Mouse (Mus musculus): ENCODE data around the gene Ern1. TPM values are rescaled to one million over a fixed set of nuclear protein-coding genes. Genes with fewer than 3 reads are reported as not detected.

Ern1 gene
- polyA plus RNA-seq (2012; rRNA removed; ENCODE audit: low replicate concordance), result 26.9 and 55.6 TPM in 2 replicates

DNA sequence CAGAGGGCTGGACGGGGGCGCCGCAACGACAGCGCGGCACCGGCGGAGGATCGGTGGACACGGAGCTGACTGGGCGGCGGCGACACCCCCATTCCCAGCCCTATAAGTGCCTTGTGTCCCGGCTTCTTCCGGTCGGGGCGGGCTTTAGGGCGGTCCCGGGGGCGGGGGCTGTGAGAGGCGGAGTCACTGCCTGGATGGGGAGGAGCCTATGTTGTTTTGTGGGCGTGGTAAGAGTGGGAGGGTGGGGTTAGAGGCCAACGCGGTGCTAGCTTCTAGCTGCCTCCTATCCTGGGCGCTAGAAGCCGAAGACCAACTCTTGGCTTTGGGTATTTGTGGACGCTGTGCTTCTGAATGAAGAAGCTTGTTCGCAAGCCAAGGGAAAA lies at the start of gene Ern1:
TSS of gene Ern1 (minus strand) at position 120 of the 383 bp plus-strand sequence.

DNA sequence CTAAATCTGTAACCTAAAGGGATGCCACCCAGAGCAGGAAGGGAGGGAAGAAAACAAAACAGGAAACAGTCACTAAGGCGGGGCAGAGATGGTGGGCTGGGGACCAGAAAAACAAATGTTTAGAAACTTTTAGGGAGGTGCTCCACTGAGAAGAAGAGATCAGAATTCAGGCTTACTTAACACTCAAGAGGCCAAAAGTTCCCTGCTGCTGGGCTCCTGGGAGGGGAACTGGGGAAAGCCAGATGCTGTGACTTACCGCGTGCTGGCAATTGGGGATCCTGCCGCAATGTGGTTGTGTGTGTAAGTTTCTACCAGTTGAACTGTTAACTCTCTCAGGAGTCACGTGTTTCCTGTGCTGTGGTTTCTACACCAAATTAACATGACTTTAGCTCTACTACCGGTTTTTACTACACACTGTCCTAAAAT lies 99.8 kb downstream of the Ern1 start, which contains the start of gene Icam2:
TSS of gene Icam2 (minus strand) at position 285 of the 426 bp plus-strand sequence.

DNA sequence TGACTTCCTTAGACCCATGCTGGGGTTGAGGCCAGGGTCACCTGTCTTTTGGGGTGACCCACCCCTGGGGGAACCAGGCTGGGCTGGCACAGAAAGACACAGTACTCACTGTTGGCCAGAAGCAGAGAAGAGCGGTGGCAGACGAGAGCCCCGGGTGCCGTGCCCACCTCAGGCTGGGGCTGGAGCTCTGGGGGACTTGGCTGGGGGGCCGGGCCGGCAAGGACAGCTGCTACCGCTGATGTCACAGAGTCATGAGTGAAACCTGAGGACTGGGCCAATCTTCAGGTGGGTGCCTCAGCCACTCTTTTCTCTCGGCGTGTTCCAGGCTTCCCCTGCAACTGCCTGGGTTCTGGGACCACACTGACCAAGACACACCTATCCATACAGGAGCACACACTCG lies 122.3 kb downstream of the Ern1 start, which contains the start of gene Prr29:
TSS of gene Prr29 (plus strand) at position 107 of the 400 bp plus-strand sequence.

DNA sequence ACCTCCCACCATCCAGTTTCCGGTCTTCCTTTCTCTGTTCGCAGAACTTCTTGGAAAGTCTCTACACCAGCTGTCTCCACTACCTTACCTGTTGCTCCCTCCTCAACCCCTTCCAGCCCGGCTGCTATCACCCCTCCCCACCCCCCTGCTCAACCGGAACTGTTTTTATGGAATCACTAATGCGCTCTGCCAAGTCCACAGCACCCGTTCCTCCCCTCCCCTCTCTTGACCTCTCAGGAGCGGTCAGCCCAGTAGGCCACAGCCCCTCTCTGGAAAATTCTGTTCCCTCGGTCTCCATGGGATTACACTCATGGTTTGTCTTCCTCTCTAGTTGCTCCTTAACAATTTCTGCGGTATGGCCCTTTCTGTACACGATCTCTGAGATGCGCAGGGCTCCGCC lies 134.5 kb downstream of the Ern1 start, which contains the start of gene Scn4a:
TSS of gene Scn4a (minus strand) at position 101 of the 400 bp plus-strand sequence.

Other genes starting within 250 kb of the Ern1 start
- gene Ftsj3, start 231.8 kb downstream of the Ern1 start, polyA plus RNA-seq (2012; rRNA removed; ENCODE audit: low replicate concordance), result 1.5 and 6.2 TPM in 2 replicates
- gene Psmc5, start 231.7 kb downstream of the Ern1 start, polyA plus RNA-seq (2012; rRNA removed; ENCODE audit: low replicate concordance), result 11.1 and 14.4 TPM in 2 replicates
- gene Smarcd2, start 214.9 kb downstream of the Ern1 start, polyA plus RNA-seq (2012; rRNA removed; ENCODE audit: low replicate concordance), result 61.0 and 82.0 TPM in 2 replicates
- not detected in 2 replicates for gene Tcam1, start 211.2 kb downstream of the Ern1 start, polyA plus RNA-seq (2012; rRNA removed; ENCODE audit: low replicate concordance)
- gene Gh, start 186.0 kb downstream of the Ern1 start, polyA plus RNA-seq (2012; rRNA removed; ENCODE audit: low replicate concordance), result 0.19 TPM in 1 of 2 replicates, not detected in the other
- 5.9 and 13.6 TPM in 2 replicates for gene Cd79b, start 173.1 kb downstream of the Ern1 start, polyA plus RNA-seq (2012; rRNA removed; ENCODE audit: low replicate concordance)
- 0.02 and 0.08 TPM in 2 replicates for gene Scn4a, start 134.6 kb downstream of the Ern1 start, polyA plus RNA-seq (2012; rRNA removed; ENCODE audit: low replicate concordance)
- 0.86 and 1.0 TPM in 2 replicates for gene Prr29, start 122.4 kb downstream of the Ern1 start, polyA plus RNA-seq (2012; rRNA removed; ENCODE audit: low replicate concordance)
- gene Icam2, start 99.8 kb downstream of the Ern1 start, polyA plus RNA-seq (2012; rRNA removed; ENCODE audit: low replicate concordance), result 8.4 and 10.5 TPM in 2 replicates
- gene Tex2, start 125.6 kb upstream of the Ern1 start, polyA plus RNA-seq (2012; rRNA removed; ENCODE audit: low replicate concordance), result 9.4 and 10.7 TPM in 2 replicates